Mouse (Mus musculus) liver, postnatal 0 days (tissue): ENCODE results near the gene 4930502E18Rik. TPM values are rescaled to one million over a fixed set of nuclear protein-coding genes. Genes with fewer than 3 reads are reported as not detected.
"Not testable (repeated sequence)": the region's sequence is repeated elsewhere in the genome, so short reads cannot be mapped to it uniquely, and the experiment has no call there.

Experiments used
- ATAC-seq: fragments of 200-750 bp; cut with Nextera tagmentation; 2 replicates; pipeline ENCODE4 v1.8.0; 2017; ENCODE audit warnings: mild to moderate bottlenecking, moderate library complexity
- DNase-seq: peaks from one replicate; pipeline ENCODE4 v3.0.0-alpha.2; 2016
- H3K27ac ChIP-seq: fragments of 300-500 bp; sonication (generic); 2 replicates; pipeline ENCODE4 v1.5.1; 2014; ENCODE audit warnings: antibody characterized with exemption, moderate library complexity, mild to moderate bottlenecking, low read depth
- H3K27me3 ChIP-seq: fragments of 300-500 bp; sonication (generic); 2 replicates; pipeline ENCODE4 v1.6.1; 2014; ENCODE audit warnings: low read length, control low read depth, mixed read lengths; ENCODE audit not compliant: insufficient read depth
- H3K36me3 ChIP-seq: fragments of 300-500 bp; sonication (generic); replicated peaks from 2 replicates; pipeline ENCODE4 v1.6.1; 2014; ENCODE audit warnings: mild to moderate bottlenecking, control low read depth, low read length, moderate library complexity, mixed read lengths; ENCODE audit not compliant: insufficient read depth
- H3K4me1 ChIP-seq: fragments of 300-500 bp; sonication (generic); 2 replicates; pipeline ENCODE4 v1.6.1; 2014; ENCODE audit warnings: antibody characterized with exemption, mild to moderate bottlenecking, control low read depth; ENCODE audit not compliant: insufficient read depth
- H3K4me2 ChIP-seq: fragments of 300-500 bp; sonication (generic); 2 replicates; pipeline ENCODE4 v1.6.1; 2014; ENCODE audit warnings: low read depth, mild to moderate bottlenecking, low read length, moderate library complexity, mixed read lengths
- H3K4me3 ChIP-seq: fragments of 300-500 bp; sonication (generic); 2 replicates; pipeline ENCODE4 v1.5.1; 2014; ENCODE audit warnings: low read depth, low read length
- H3K9ac ChIP-seq: fragments of 300-500 bp; sonication (generic); replicated peaks from 2 replicates; pipeline ENCODE4 v1.6.1; 2014; ENCODE audit warnings: mild to moderate bottlenecking, moderate library complexity
- H3K9me3 ChIP-seq: fragments of 300-500 bp; sonication (generic); 2 replicates; pipeline ENCODE4 v1.6.1; 2016; ENCODE audit warnings: mild to moderate bottlenecking, control low read depth, low read length, mixed read lengths
- CTCF ChIP-seq: sonication (generic); IDR thresholded peaks from 2 replicates; pipeline ENCODE4 v1.5.1; 2016; ENCODE audit warnings: antibody characterized with exemption, low read depth
- EP300 ChIP-seq: IDR thresholded peaks from 2 replicates; pipeline ENCODE4 v1.6.1; 2016; ENCODE audit warnings: antibody characterized with exemption, low read depth, mild to moderate bottlenecking
- WGBS: fragments of 180-500 bp; shearing (Covaris S2); extraction: QIAGEN DNeasy Blood & Tissue Kit; methylation state at CpG from one replicate; pipeline ENCODE4 v1.1.7; 2014; ENCODE audit not compliant: insufficient replicate concordance; 5-methylcytosine and 5-hydroxymethylcytosine counted together
- polyA plus RNA-seq: library from polyadenylated mRNA; unstranded; fragments of >200 nt; fragmentation: Nextera tagmentation; extraction: Ambion mirVana; gene quantifications from 2 replicates; pipeline ENCODE4 v1.2.1, GENCODE M21; 2015

The 4930502E18Rik gene
- 0.12 and 0.24 TPM in 2 replicates for polyA plus RNA-seq

GRCm38 (mm10) chrX:53724596-53724995, at the start of gene 4930502E18Rik:
TSS of gene 4930502E18Rik (plus strand) at chrX:53724826.
- H3K27ac ChIP-seq: no peak within 1 kb of the TSS
- H3K9me3 ChIP-seq: no peaks in the 10 kb centered on the region
- no peak within 1 kb of the TSS for H3K9ac ChIP-seq
- no peaks in the 10 kb centered on the region for H3K36me3 ChIP-seq
- no peaks in the 10 kb centered on the region for H3K27me3 ChIP-seq
- WGBS: 75% methylated on average over 11 of the region's 11 CpGs
- H3K4me3 ChIP-seq: no peak within 1 kb of the TSS
- no peaks in the 10 kb centered on the region for H3K4me1 ChIP-seq
- ATAC-seq (no peak), DNase-seq (no peak)
- no peak for TF ChIP-seq CTCF
- TF ChIP-seq EP300: no peak
- no peak within 1 kb of the TSS for H3K4me2 ChIP-seq

DNA sequence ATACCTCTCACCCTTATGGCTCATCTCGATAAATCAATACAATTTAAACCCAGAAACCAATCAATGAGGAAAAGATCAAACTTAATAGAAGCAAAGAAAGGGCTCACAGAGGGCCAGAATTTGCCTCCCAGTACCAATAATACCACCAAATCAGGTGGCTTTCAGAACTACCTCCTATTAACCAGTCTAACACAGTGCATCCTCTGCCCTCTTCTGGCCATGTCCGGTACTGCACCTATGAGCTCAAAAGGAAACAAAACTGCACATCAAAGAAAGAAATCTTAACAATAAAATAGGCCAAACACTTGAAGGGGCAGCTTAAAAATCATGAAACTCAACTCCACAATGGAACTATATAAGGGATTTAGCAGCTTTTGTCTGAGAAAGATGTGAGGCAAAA, 47.7 kb upstream of the 4930502E18Rik start:
- H3K27ac ChIP-seq, H3K4me1 ChIP-seq, H3K4me2 ChIP-seq, H3K36me3 ChIP-seq, H3K9ac ChIP-seq, H3K4me3 ChIP-seq, H3K27me3 ChIP-seq, H3K9me3 ChIP-seq, DNase-seq, ATAC-seq: not testable (repeated sequence)
- WGBS: 0% methylated on average over 1 of the region's 2 CpGs
- TF ChIP-seq CTCF: peak; percentile 60

GRCm38 (mm10) chrX:53682650-53683049, 42.0 kb upstream of the 4930502E18Rik start:
- 80% methylated on average over 1 of the region's 3 CpGs for WGBS

DNA sequence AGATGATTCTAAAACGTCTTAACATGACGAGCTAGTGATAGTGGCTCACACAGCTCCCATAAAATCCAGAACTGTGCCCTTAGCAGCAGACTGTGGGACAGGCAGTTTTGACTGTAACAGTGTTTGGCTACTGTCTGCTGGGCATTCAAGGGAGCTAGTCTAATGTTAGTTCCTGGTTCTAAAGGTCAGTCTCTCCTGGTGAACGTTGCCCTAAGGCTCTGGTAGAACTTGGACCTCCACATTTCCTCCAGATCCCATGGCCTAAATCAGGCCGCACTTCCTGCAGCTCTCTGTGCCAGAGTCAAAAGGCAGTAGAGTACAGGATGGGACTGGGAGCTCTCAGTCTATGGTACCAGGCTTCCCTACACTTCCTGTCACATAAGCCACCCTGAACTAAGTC, 40.0 kb upstream of the 4930502E18Rik start:
- not testable (repeated sequence) for DNase-seq, H3K4me1 ChIP-seq, H3K27ac ChIP-seq, H3K4me2 ChIP-seq, H3K9ac ChIP-seq, ATAC-seq, H3K4me3 ChIP-seq, H3K27me3 ChIP-seq, H3K9me3 ChIP-seq, H3K36me3 ChIP-seq
- 59% methylated on average over 2 of the region's 4 CpGs for WGBS

More at GRCm38 (mm10) chrX:53682650-53683049, 42.0 kb upstream of the 4930502E18Rik start:
- H3K9ac ChIP-seq, H3K9me3 ChIP-seq, H3K4me1 ChIP-seq, H3K4me2 ChIP-seq, H3K4me3 ChIP-seq, ATAC-seq, H3K27ac ChIP-seq, H3K27me3 ChIP-seq, H3K36me3 ChIP-seq, DNase-seq: not testable (repeated sequence)

- no peaks in the 10 kb centered on the region for H3K4me1 ChIP-seq
- H3K4me2 ChIP-seq: no peak overlapping the region
- H3K27ac ChIP-seq: no peak overlapping the region
- peaks cover 7% of the 10 kb centered on the region; the same call in 1 of the 2 replicates for H3K27me3 ChIP-seq
- H3K9me3 ChIP-seq: no peaks in the 10 kb centered on the region
- H3K4me3 ChIP-seq: no peak overlapping the region
- H3K9ac ChIP-seq: no peak overlapping the region
- DNase-seq (no peak), ATAC-seq (no peak)
- 36% methylated on average over 2 of the region's 2 CpGs for whole genome bisulfite sequencing
- no peaks in the 10 kb centered on the region for H3K36me3 ChIP-seq
- TF ChIP-seq EP300 (no peak), CTCF (no peak)
Measured at GRCm38 (mm10) chrX:53692065-53692464, 32.6 kb upstream of the 4930502E18Rik start.

DNA sequence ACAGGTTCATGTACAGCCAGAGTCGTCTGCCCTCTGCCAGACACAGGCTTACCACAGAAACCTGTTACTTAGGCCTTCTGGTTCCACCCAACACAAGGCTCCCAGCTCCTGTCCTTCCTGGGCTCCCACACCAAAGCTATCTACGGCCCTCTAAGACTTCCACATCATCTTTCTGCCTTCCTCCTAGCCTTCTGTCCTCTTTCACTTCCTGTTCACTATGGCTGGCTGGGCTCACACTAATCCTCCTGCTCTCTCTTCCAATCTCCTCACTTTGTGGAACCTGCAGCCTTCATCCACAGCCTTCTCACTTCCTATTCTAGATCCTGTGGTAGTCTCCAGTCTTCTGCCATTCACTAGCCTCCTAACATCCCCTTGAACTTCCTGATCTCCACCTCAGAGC, 31.5 kb upstream of the 4930502E18Rik start:
- Histone ChIP-seq H3K9ac (no peak overlapping the region), H3K4me2 (no peak overlapping the region), H3K9me3 (no peaks in the 10 kb centered on the region), H3K27me3 (peaks cover 7% of the 10 kb centered on the region; the same call in 1 of the 2 replicates), H3K36me3 (no peaks in the 10 kb centered on the region), H3K4me3 (no peak overlapping the region), H3K4me1 (no peaks in the 10 kb centered on the region), H3K27ac (no peak overlapping the region)
- DNase-seq: no peak
- WGBS: 56% methylated on average over 2 of the region's 2 CpGs
- no peak for ATAC-seq
- TF ChIP-seq EP300 (no peak), CTCF (no peak)
